Mouse (Mus musculus) neural tube, embryonic 10.5 days (tissue): ENCODE measurements around the gene Srp9.

ENCODE experiments used
- DNase-seq: peaks from one replicate; pipeline ENCODE4 v3.0.0-alpha.2; 2017; ENCODE audit warnings: low spot score; ENCODE audit errors: extremely low spot score

The Srp9 gene

DNA sequence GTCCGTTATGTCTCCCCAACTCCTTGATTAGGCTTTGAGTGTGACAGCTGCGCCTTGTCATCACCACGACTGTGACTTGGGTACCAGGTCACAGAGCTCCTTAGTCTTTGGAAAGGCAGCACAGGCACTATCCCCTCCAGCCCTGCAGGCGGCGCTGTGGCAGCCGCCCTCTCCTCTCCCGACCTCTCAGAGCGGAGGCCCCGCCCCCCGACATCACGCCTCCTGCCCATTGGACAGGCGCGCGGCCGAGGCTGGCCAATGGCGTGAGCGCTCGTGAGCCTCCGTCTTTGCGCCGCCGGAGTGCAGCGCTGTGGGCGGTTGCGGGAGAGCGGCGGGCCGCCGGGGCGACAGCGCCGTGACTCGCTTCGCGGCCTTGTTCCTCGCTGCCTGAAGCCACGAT, at the start of gene Srp9:
Srp9 (plus strand) TSS at position 232 of the 400 bp plus-strand sequence.
- peak; percentile 96 for DNase-seq

- peak; percentile 79 for DNase-seq
Observed at GRCm38 (mm10) chr1:182081744-182082419, 42.7 kb upstream of the Srp9 start.

- DNase-seq = no peak
Observed at GRCm38 (mm10) chr1:182083459-182083858, 41.1 kb upstream of the Srp9 start.

DNA sequence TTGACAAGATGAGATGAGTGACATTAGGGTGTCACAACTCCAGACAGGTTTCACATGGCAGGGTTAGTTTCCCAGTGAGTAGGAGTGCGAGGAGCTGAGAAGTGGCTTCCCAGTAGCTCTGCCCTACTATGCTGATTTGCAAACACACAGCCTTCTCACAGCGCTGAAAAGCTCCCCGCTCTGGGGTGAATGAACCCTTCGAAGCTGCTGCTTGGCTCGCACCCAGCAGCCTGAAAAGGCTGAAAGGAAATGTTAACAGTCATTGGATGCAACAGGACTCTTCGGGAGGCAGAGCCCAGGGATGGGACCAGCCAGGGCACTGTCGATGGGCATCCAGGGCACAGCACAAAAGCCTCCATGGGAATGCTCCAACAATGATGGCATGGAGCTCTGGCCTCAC, 37.8 kb upstream of the Srp9 start:
- no peak for DNase-seq

DNA sequence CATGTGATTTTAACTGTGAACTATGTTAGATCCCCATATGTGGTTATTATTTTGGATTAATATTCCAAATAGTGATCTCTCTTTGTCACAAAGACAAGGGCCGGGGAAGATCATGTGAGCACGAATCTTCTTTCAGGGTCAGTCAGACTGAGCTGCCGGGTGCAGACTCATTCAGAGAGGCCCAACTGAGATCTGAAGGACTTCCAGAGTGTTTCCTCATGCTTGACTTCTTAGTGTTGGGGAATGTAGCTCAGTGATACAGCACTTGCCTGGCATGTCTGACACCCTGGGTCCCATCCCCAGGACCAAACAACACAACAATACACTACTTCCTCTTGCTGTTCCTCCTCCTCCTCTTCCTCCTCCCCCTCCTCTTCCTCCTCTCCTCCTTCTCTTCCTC, 37.2 kb upstream of the Srp9 start:
- no peak for DNase-seq

DNA sequence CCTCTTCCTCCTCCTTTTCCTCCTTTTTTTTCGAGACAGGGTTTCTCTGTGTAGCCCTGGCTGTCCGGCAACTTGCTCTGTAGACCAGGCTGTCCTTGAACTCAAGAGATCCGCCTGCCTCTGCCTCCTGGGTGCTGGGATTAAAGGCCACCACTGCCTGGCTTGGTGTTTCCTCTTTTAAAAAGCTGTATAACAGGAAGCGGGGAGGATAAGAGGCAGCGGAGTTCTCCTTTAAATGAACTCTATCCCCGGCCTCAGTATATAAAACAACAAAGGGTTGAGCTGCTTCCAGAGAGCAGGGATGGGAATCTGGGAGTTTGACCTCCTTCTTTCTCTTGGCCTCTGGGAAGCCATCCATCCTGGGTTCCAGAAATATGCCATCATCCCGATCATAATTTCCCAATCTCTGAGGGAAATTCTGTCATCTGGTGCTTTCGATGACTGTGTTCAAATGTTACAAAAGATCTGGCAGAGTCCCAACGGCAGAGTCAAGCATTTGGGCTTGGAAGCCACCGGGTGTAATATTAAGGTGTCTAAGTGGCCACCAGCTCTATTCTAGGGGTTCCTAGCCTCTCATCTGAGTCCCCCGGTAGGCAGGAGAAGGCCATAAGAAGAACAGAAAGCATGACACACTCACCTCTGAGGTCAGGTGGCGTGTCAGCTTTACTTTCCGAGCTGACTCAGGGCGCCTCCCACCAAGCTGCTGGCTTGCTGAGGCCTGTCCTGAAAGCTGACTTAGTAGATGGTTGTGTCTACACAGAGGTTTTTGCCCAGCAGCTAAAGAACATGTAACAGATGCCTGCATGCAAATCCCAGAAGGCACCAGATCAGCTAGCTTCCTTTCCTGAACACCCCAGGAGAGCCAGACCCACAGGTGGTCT, 36.5 kb upstream of the Srp9 start:
- DNase-seq = no peak

DNA sequence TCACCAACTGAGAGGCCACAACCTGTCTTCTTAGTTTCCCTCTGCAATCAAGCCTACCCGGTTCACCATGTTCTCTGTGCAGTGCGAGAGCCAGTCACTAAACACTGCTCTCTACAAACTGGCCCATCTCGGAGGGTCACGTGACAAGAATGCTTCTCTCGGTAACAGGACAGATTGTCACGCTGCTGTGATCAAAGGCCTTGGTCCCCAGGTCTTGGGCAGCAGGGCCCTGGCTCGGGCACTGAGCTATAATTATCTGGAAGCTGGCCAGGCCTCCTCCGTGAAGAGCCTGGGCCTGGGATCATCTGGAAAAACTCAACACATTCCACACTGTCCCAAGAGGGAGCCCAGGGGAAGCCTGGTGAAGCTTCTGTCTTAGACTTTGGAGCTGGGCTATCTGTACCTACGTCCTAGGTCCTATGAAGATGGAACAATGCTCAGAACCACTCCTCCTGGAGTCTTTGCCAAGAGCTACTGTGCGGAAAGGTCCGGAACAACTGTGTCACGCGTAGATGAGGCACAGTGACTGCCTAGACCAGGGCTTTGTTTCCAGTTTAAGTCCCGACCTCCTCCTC, 35.6 kb upstream of the Srp9 start:
- DNase-seq = no peak

DNA sequence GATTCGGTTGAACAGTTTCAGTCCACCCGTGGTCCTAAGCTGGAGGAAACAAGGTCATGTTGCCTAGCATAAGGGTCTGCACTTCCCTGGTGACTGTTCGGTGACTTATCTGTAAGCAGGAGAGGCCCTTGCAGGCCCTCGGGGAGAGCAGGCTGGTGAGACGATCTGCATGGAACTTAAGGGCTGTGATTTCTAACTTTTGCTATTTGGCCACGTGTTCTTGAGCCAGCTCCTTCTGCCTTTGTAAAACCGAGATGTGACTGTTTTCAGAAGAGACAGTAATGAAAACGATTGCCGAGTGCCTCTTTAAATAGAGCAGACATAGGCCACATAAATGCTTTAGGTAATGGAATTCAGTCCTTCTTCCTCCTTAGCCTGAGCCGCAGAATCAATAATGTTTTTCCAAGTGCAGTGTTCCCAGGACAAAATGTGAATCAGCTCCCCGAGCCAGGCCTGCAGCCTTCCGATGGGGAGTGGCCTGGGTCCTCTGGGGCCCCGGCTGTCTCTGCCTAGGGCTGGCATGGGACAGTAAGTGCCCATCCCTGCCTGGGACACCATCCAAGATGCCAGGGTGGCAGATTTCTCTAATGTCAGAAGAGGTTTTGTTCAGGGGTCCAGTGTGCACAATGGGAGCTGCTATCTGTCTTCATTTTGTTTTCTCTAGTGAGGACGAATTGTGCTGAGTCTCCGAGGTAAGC, 34.8 kb upstream of the Srp9 start:
- no peak for DNase-seq

DNA sequence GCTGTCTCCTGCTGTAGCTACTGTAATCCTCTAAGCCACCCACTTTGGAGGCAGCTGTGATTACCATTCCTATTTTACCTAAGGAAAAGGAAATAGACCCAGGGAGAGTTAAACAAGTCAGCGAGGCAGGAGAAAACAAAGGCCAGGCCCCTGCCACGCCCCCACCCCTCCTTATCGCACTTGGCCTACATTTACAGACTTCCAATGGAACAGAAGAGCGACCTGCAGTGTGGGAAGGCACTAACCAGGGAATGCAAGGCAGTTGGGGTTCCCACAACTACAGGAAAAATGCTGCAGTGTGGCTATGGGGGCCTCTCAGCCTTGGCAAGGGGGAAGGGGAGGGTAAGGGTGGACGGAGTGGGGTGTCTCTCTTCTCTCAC, 34.2 kb upstream of the Srp9 start:
- no peak for DNase-seq

DNA sequence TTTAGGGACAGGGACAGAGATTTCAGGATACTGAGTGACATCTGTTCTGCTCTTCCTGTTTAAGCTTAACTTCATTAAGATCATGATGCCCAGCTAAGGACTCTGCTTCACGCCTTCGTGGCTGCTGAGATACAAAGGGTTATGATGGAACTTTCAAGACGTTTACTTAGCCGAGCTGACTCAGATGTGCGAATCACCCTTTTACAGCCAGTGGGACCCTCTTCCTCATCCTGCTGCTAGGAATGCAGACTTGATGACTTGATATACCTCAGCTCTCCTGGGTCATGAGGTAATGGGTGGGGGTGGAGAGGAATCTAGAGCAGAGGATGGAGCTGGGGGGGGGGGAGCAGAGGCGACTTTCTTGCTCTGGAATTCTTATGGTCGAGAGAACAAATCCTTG, 33.3 kb upstream of the Srp9 start:
- no peak for DNase-seq

- no peak for DNase-seq
Observed at GRCm38 (mm10) chr1:182091746-182092412, 32.7 kb upstream of the Srp9 start.

DNA sequence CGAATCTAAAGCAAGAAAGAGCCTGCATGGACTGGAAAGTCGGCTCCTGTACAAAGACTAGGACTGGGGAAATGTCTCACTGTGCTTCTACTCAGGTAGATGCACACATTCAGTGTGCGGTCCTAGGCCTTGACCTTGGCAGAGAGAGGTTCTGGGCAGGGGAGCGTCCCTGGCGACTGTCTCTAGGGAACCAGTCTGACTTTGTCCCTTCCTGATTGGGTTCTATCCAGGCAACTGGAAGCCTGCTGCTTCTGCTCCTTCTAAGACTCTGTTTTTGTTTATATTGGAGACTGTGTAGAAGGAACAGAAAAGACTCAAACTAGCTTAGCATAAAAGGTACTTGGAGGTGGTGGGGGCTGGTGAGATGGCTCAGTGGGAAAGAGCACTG, 32.1 kb upstream of the Srp9 start:
- no peak for DNase-seq

- DNase-seq = no peak
Observed at GRCm38 (mm10) chr1:182093407-182093806, 31.1 kb upstream of the Srp9 start.

- DNase-seq = no peak
Observed at GRCm38 (mm10) chr1:182094473-182095136, 29.9 kb upstream of the Srp9 start.

- no peak for DNase-seq
Observed at GRCm38 (mm10) chr1:182095240-182095741, 29.2 kb upstream of the Srp9 start.

GRCm38 (mm10) chr1:182096707-182097106, 27.8 kb upstream of the Srp9 start:
- DNase-seq = no peak

GRCm38 (mm10) chr1:182099062-182099461, 25.5 kb upstream of the Srp9 start:
- DNase-seq = no peak

- no peak for DNase-seq
Observed at GRCm38 (mm10) chr1:182100403-182100802, 24.1 kb upstream of the Srp9 start.

- no peak for DNase-seq
Observed at GRCm38 (mm10) chr1:182101468-182101867, 23.1 kb upstream of the Srp9 start.

GRCm38 (mm10) chr1:182102706-182103105, 21.8 kb upstream of the Srp9 start:
- DNase-seq = no peak

DNA sequence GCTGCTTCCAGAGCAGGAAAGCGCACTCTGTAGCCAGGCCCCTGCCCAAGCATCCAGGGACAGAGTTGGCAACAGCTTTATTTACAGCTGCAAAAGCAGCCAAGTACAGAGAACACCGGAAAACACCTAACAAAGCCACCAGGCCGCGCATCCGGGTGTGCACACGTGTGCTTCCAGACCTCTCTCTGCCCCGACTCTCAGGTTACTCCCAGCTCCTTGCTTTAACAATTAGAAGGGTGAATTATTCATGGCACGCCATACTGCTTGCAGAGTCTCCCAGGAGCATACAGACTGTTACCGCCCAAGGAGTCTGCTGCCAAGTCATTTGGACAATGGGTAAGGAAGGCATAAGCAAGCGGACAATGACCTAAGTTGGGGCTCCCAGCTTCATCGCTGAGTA, 21.1 kb upstream of the Srp9 start:
- DNase-seq = no peak
